Mouse (Mus musculus): ENCODE results near the gene Piga.

- TF ChIP-seq POLR2A (IDR thresholded peaks at IDR 0.05; ENCODE audit: extremely low read depth, insufficient read depth, low read length) (no peak), CTCF (IDR thresholded peaks at IDR 0.05; ENCODE audit: extremely low read depth, insufficient read depth, low read length) (no peak)
These were observed 21.7 kb downstream of the Piga start for GRCm38 (mm10) chrX:164441306-164441705.

All from cortical plate, adult 2 months (tissue).